ENCODE assay signal across 31 mouse cellular contexts in genomic region chr2:25137832-25138231, GRCm38 (mm10). TPM values are rescaled to one million over a fixed set of nuclear protein-coding genes. Genes with fewer than 3 reads are reported as not detected.
DNase-seq lines count a peak whose midpoint lies in the region; ATAC-seq lines count a peak whose summit lies in the region.
"Had no signal": no experiment of that assay in that cellular context is flagged by ENCODE, and none has a peak within 500 bp of the region (broad histone marks: within the 10 kb centered on the region; RNA-seq: fewer than 3 reads in every experiment).

No protein-coding gene starts in this region.

- H3K4me3 ChIP-seq in liver, embryonic 16.5 days (ENCODE audit: low read depth, low read length), result no peak overlapping the region
- H3K4me3 ChIP-seq: embryonic facial prominence, embryonic 15.5 days; forebrain, embryonic 12.5 days; limb, embryonic 15.5 days had no signal

- H3K4me1 ChIP-seq in liver, embryonic 16.5 days (ENCODE audit: control insufficient read depth, low read depth, low read length), result peaks cover 18% of the 10 kb centered on the region
- H3K4me1 ChIP-seq: embryonic facial prominence, embryonic 15.5 days; forebrain, embryonic 12.5 days; limb, embryonic 15.5 days had no signal

- ATAC-seq in erythroid progenitor cell, adult 5-6 weeks (replicated peaks; ENCODE audit: low FRiP score, poor library complexity, severe bottlenecking), result peak; percentile 97
- peak; percentile 97 for ATAC-seq in liver, embryonic 16.5 days (ENCODE audit: low read depth)
- ATAC-seq: hindbrain, embryonic 16.5 days; intestine, postnatal 0 days had no signal

- no peaks in the 10 kb centered on the region for H3K9me3 ChIP-seq in liver, embryonic 16.5 days (replicated peaks; ENCODE audit: control insufficient read depth, low read length)
- H3K9me3 ChIP-seq: embryonic facial prominence, embryonic 15.5 days; limb, embryonic 15.5 days had no signal

- H3K9ac ChIP-seq in liver, embryonic 16.5 days (ENCODE audit: low read depth, low read length), result no peak overlapping the region
- H3K9ac ChIP-seq: embryonic facial prominence, embryonic 15.5 days; forebrain, embryonic 12.5 days; limb, embryonic 15.5 days had no signal

- intact Hi-C loops in heart, postnatal 25 days (cut with DNase I), result no loop called here
- intact Hi-C loops in left cerebral cortex, postnatal 14 days (cut with DNase I), result no loop called here
- intact Hi-C loops in left cerebral cortex, postnatal 36 days (cut with DNase I), result no loop called here

- H3K27ac ChIP-seq in liver, embryonic 16.5 days (ENCODE audit: low read length), result peak overlapping the region; percentile 66
- H3K27ac ChIP-seq: embryonic facial prominence, embryonic 15.5 days; forebrain, embryonic 12.5 days; kidney, postnatal 0 days; limb, embryonic 15.5 days had no signal

- peak overlapping the region; percentile 24 for H3K4me2 ChIP-seq in liver, embryonic 16.5 days (ENCODE audit: low read depth, low read length)
- H3K4me2 ChIP-seq: embryonic facial prominence, embryonic 15.5 days; forebrain, embryonic 12.5 days; limb, embryonic 15.5 days; midbrain, embryonic 11.5 days had no signal

- H3K36me3 ChIP-seq in liver, embryonic 16.5 days (ENCODE audit: control insufficient read depth, insufficient read depth), result no peaks in the 10 kb centered on the region
- H3K36me3 ChIP-seq: embryonic facial prominence, embryonic 15.5 days; forebrain, embryonic 12.5 days; limb, embryonic 15.5 days had no signal

- WGBS in liver, embryonic 16.5 days (ENCODE audit: insufficient replicate concordance), result 23% methylated on average over 6 of the region's 6 CpGs

- no peaks in the 10 kb centered on the region for H3K27me3 ChIP-seq in liver, embryonic 16.5 days (ENCODE audit: control insufficient read depth, insufficient read depth, low read depth, low read length)
- H3K27me3 ChIP-seq: embryonic facial prominence, embryonic 15.5 days; forebrain, embryonic 12.5 days; limb, embryonic 15.5 days had no signal

- peak; percentile 3 for DNase-seq in heart, postnatal 4 days
- DNase-seq in heart, postnatal 25 days (ENCODE audit: low spot score), result no peak
- peak; percentile 26 for DNase-seq in brain, adult 2 months (ENCODE audit: low read depth, low spot score)
- DNase-seq in left cerebral cortex, postnatal 14 days (ENCODE audit: low spot score in 2 of 2), result no peak
- DNase-seq in left cerebral cortex, postnatal 36 days (ENCODE audit: low spot score in 2 of 2), result no peak
- no peak for DNase-seq in right cerebral cortex, adult 2 months (ENCODE audit: low spot score in 2 of 2)
- DNase-seq: adrenal gland, adult 8-10 months; B cell, adult 2 months; cerebellum, adult 11-12 months; cerebellum, postnatal 14 days; gastrocnemius, postnatal 10 days; lung, postnatal 10 days; right cerebral cortex, adult 18-20 months; thymus, postnatal 36 days had no signal

RNA-seq across cellular contexts. Expression of gene Nrarp, which starts 42.7 kb away (rescaled TPM):
- total RNA-seq in heart, postnatal 4 days (2021), result 10 to 100 TPM; 31.2 to 33.4 TPM
- 10 to 100 TPM in 1 of 2 experiments, 1 to 10 TPM in 1; 7.2 to 11.5 TPM for total RNA-seq in heart, postnatal 25 days (2021)
- 0.42 TPM in 1 of 2 replicates, not detected in the other for total RNA-seq in erythroid progenitor cell, adult 5-6 weeks (2015; ENCODE audit: low replicate concordance)
- total RNA-seq in erythroid progenitor cell, adult 5-6 weeks (2017; ENCODE audit: low replicate concordance), result 0.64 and 3.0 TPM in 2 replicates
- polyA plus RNA-seq in liver, embryonic 16.5 days (2015; fragmentation: Nextera tagmentation; extraction: Ambion mirVana), result 1.1 and 1.3 TPM in 2 replicates
- 10 to 100 TPM; 38.6 to 44.9 TPM for total RNA-seq in left cerebral cortex, postnatal 14 days (2021)
- total RNA-seq in left cerebral cortex, postnatal 36 days (2021), result 10 to 100 TPM; 19.7 to 30.7 TPM

RNA-seq across cellular contexts. Expression of gene Noxa1, which starts 42.9 kb away (rescaled TPM):
- not detected for total RNA-seq in heart, postnatal 4 days (2021)
- not detected for total RNA-seq in heart, postnatal 25 days (2021)
- total RNA-seq in erythroid progenitor cell, adult 5-6 weeks (2015; ENCODE audit: low replicate concordance), result not detected in 2 replicates
- total RNA-seq in erythroid progenitor cell, adult 5-6 weeks (2017; ENCODE audit: low replicate concordance), result not detected in 2 replicates
- polyA plus RNA-seq in liver, embryonic 16.5 days (2015; fragmentation: Nextera tagmentation; extraction: Ambion mirVana), result 0.82 and 0.85 TPM in 2 replicates
- total RNA-seq in left cerebral cortex, postnatal 14 days (2021), result not detected
- not detected for total RNA-seq in left cerebral cortex, postnatal 36 days (2021)
- total RNA-seq: adrenal gland, adult 8-10 months; gastrocnemius, postnatal 10 days; heart, adult 8-10 months; hematopoietic stem cell, adult 5-6 weeks; layer of hippocampus, adult 18-20 months; layer of hippocampus, postnatal 25 days; left cerebral cortex, postnatal 25 days; monocyte, adult 5-6 weeks had no signal
- polyA plus RNA-seq: forebrain, embryonic 12.5 days; frontal cortex, adult 2 months; hindbrain, embryonic 16.5 days; midbrain, embryonic 11.5 days had no signal

RNA-seq across cellular contexts. Expression of gene Entpd8, which starts 57.7 kb away (rescaled TPM):
- not detected for total RNA-seq in heart, postnatal 4 days (2021)
- total RNA-seq in heart, postnatal 25 days (2021), result not detected
- total RNA-seq in erythroid progenitor cell, adult 5-6 weeks (2015; ENCODE audit: low replicate concordance), result not detected in 2 replicates
- total RNA-seq in erythroid progenitor cell, adult 5-6 weeks (2017; ENCODE audit: low replicate concordance), result not detected in 2 replicates
- 5.3 and 8.0 TPM in 2 replicates for polyA plus RNA-seq in liver, embryonic 16.5 days (2015; fragmentation: Nextera tagmentation; extraction: Ambion mirVana)
- not detected for total RNA-seq in left cerebral cortex, postnatal 14 days (2021)
- not detected for total RNA-seq in left cerebral cortex, postnatal 36 days (2021)
- total RNA-seq: gastrocnemius, postnatal 10 days; heart, adult 8-10 months; hematopoietic stem cell, adult 5-6 weeks; layer of hippocampus, adult 18-20 months; layer of hippocampus, postnatal 25 days; left cerebral cortex, postnatal 25 days; monocyte, adult 5-6 weeks had no signal
- polyA plus RNA-seq: embryonic facial prominence, embryonic 15.5 days; forebrain, embryonic 12.5 days; hindbrain, embryonic 16.5 days; limb, embryonic 15.5 days; midbrain, embryonic 11.5 days; neural tube, embryonic 11.5 days had no signal

RNA-seq across cellular contexts. Expression of gene Tor4a, which starts 58.9 kb away (rescaled TPM):
- 1 to 10 TPM; 4.4 to 5.8 TPM for total RNA-seq in heart, postnatal 4 days (2021)
- 1 to 10 TPM; 4.1 to 4.2 TPM for total RNA-seq in heart, postnatal 25 days (2021)
- total RNA-seq in erythroid progenitor cell, adult 5-6 weeks (2015; ENCODE audit: low replicate concordance), result 2.9 and 5.4 TPM in 2 replicates
- 0.30 and 2.2 TPM in 2 replicates for total RNA-seq in erythroid progenitor cell, adult 5-6 weeks (2017; ENCODE audit: low replicate concordance)
- 6.5 and 6.6 TPM in 2 replicates for polyA plus RNA-seq in liver, embryonic 16.5 days (2015; fragmentation: Nextera tagmentation; extraction: Ambion mirVana)
- 1 to 10 TPM; 1.7 to 2.6 TPM for total RNA-seq in left cerebral cortex, postnatal 14 days (2021)
- 1 to 10 TPM; 1.6 to 2.3 TPM for total RNA-seq in left cerebral cortex, postnatal 36 days (2021)

Comparison
In these comparisons a context has a peak if more than half of its experiments do, and no peak if none do; other contexts are left out.
1. DNase-seq: peak in heart, postnatal 4 days (single experiment) and brain, adult 2 months (single experiment); none in heart, postnatal 25 days (single experiment), left cerebral cortex, postnatal 14 days (0 of 2), left cerebral cortex, postnatal 36 days (0 of 2) and right cerebral cortex, adult 2 months (0 of 2).